Mouse (Mus musculus): ENCODE measurements around the gene Ptpn6.

GRCm38 (mm10) chr6:124740211-124740887 is 1.8 kb upstream of the Ptpn6 start:
- TF ChIP-seq CTCF (IDR thresholded peaks at IDR 0.05; ENCODE audit: extremely low read depth, insufficient read length, insufficient replicate concordance, low read depth, low read length): peak; percentile 58; the same call in 1 of the 2 replicates
- no peak for TF ChIP-seq POLR2A (IDR thresholded peaks at IDR 0.05; ENCODE audit: low read depth, low read length)
